Mouse (Mus musculus): ENCODE measurements around the gene Cap2.
A peak's percentile ranks its signal among the peaks of the same experiment; 100 is the strongest.

DNA sequence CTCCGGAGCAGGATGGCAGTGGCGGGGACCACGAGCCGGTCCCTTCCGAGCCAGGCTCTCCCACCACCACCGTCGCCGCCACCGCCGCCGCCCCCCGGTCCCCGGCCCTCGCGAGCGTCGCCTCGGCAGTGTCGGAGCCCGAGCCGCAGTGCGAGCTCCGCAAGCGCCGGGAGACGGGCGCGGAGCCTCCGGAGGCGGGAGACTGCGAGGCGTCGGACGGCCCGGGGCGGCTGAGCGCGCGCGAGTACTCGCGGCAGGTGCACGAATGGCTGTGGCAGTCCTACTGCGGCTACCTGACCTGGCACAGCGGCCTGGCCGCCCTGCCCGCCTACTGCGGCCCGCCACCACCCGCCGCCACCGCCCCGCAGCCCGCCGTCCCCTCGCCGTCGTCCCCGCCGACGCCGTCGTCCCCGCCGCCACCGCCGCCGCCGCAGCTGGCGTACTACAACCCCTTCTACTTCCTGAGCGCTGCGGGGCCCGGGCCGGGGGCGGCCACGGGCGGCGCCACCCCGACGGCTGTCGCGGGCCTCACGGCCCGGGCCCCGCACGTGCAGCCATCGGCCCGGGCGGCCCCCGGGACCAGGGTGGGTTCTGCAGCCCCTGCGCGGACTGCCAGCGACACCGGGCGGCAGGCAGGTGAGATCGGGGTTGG is 168.1 kb downstream of the Cap2 start:
- TF ChIP-seq POLR2A (IDR thresholded peaks at IDR 0.05; ENCODE audit: borderline replicate concordance, extremely low read depth, insufficient read depth, insufficient read length, poor library complexity, severe bottlenecking) (no peak), CTCF (IDR thresholded peaks at IDR 0.05; ENCODE audit: borderline replicate concordance, extremely low read depth, insufficient read depth, insufficient read length) (peak; percentile 15; the same call in 1 of the 2 replicates)
